Mouse (Mus musculus): ENCODE measurements around the gene Fbxw2.
"Not testable (repeated sequence)": the region's sequence is repeated elsewhere in the genome, so short reads cannot be mapped to it uniquely, and the experiment has no call there.

Fbxw2 gene

DNA sequence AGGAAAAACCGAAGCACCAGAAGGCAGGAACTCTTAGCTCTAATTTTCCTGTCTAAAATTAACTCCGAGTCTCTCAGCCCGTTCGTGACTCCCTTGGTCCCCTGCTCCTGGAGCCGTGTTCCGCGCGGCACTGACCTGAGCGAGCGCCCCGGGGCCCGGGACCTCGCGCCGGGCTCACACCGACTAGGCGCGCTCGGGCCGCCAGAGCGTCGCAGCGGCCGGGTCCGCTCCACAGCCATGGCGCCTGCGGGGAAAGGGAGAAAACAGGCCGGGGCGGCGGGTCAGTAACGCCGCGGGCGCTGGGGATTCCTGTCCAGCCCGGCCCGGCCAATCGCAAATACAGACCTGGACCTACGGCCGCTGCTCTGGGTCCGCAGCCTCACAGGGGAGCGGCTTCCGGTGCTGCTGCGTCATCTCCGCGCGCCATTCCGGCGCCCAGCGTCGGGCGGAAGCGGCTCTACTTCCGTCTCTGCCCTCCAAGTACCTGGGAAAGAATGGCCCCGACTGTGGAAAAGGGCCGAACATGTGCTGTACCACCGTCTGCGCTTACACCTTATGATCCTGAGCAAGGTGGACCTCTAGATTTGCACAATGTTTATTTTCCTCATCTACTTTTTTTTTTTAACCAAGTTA, at the start of gene Fbxw2:
Fbxw2 (minus strand) TSS at position 485 of the 633 bp plus-strand sequence.
- DNase-seq = peak; percentile 88

DNA sequence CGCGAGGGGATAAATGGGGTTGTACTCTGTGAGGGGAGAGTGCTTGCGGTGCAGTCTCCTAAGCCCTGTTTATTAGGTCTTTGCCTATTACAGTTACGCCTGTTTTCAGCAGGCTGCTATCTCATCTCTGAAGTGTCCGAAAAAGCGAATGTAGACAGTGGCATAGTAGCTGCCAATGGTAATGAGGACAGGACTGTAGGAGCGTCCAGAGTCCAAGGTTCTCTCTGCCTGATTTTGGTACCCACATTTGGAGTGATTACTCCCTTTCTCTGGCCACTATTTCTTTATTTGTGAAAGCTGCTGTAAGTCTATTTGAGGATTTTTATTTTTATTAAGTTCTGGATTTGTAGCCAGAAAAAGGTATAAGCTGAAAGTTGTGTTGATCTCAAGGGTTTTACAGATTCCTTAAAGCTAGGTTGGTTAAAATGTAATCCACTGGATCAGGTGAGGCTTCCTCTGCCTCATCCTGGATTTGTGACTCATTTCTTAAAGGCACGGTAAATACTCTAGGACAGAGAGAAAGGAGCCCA, 48.8 kb upstream of the Fbxw2 start, which contains the start of gene Psmd5:
Psmd5 (minus strand) TSS at position 153 of the 530 bp plus-strand sequence.
- DNase-seq = no peak

DNA sequence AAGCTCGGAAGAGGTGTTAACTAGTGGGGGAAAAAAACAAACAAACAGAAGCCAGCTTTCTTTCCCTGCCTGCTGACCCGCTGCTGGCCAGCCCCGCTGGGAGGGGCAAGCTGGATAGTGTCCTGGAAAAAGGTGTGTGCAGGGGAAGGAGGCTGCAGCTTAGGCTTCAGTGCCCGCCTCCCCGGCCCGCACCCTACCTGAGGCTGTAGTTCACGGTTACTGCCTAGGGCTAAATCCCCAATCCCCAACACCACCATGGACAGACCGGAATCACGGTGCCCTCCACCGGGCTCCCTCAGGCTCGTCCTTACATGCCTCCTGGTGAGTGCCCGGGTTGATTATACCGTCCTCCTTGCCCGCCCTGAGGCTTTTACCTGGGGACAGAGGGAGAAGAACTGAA, 48.2 kb upstream of the Fbxw2 start, which contains the start of gene Cutal:
Cutal (plus strand) TSS at position 126 of the 400 bp plus-strand sequence.
- DNase-seq = no peak

DNA sequence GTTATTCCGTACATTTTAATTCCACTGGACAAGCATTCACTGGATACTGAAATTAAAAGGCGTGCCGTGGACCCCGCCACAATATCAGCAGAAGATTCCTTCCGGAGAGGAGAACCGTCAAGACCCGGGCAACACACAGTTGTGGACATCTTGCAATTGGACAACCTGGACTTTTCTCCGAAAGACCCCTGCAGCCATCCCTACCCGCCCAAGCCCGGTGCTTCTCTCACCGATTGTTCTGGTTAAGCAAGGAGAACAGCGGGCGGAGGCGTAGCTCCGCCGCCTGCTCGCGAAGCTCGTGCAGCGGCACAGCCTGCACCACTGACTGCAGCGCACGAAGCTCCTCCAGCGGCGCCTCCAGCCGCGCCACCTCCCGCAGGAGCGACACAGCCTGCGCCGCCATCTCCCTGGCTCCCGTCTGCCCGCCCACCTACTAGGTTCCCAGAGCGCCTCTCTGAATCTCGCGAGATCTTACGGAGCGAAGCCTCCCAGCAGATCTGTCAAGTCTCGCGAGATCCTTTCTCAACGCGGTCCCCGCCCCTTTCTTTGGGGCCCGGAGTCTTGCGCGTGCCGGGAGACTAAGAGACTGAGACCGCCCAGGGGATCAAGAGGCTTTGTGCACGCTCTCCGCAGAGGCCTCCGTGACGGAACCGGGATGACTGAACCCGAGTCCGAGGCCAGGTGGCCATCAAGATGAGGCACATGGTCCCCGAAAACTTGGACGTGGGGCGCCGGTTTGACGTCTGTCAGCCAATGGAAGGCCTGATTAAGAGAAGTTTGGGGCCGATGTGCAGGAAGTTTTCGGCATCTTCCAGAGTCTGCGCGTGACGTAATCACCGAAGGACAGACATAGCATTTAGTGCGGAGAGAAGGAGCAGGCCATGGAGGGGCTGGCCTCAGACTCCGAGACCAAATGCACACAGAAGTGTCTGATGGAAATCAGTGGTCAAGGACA, 44.7 kb upstream of the Fbxw2 start:
- DNase-seq = peak; percentile 95

DNA sequence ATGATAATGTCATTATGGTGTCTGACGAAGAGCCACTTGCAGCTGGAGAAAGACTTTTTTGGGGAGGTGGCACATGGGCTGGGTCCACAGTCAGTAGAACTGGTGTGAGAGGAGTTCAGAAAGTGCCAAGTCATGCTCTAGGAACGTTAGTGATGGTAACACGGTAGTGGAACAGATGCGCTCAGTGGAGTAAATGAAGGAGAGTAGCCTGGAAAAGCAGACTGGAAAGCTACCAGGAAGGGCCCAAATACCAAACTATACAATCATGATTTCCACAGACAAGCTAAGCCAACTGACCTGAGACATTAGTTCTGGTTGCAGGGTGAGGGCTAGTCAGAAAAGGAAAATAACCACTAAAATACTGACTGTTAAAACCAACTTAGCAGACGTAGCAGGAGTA, 43.6 kb upstream of the Fbxw2 start:
- DNase-seq = peak; percentile 17

DNA sequence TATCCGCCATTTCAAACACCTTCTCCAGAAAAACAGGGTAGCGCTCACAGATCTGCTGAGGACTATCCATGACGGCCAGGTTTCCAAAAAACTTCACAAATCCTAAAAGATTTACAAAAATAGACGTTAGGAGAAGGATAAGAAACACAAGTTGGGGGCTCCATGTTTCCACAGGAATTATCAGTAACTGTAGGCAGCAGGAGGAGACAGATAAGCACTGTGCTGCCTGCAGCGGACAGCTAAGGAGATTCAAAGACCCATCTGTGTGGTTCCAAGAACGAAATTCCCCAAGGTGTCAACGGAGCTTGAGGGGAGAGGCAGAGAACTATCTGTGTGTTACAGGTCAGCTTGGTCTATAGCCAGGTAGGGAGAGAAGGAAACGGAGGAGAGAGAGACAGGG, 31.6 kb upstream of the Fbxw2 start:
- no peak for DNase-seq

DNA sequence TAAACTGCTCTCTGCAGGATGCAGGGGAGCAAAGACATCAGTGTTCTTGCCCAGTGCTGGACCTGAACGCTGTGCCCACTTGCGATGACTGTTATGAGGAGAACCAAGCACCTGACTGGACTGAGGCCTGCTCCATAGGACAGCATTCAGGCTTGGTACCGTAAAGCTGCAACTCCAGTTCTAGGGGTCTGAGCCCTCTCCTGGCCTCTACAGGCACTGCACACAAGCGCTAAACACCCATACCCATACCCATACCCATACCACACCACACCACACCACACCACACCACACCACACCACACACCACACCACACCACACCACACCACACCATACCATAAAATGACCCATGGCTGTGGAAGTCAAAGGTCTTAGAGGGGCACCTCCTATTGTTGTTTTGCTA, 29.2 kb upstream of the Fbxw2 start:
- no peak for DNase-seq

DNA sequence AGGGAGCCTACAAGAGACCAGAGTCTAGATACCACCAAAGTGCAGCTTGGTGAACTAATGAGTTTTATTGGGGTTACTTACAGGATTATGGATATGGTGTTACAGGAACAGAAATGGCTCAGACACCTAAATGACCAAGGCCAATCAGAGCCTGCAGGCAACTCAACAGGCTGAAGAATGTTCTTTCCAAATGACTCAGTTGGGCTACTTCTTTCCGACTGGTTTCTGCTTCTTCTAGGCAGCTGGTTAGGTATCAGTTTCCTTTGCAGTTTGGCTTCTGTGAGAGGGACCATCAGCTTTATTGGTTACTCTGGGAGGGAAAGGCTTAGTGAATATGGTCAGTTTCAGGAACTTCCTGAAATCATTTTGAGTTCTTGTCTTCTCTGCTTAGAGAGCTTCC, 21.6 kb upstream of the Fbxw2 start:
- DNase-seq = no peak

DNA sequence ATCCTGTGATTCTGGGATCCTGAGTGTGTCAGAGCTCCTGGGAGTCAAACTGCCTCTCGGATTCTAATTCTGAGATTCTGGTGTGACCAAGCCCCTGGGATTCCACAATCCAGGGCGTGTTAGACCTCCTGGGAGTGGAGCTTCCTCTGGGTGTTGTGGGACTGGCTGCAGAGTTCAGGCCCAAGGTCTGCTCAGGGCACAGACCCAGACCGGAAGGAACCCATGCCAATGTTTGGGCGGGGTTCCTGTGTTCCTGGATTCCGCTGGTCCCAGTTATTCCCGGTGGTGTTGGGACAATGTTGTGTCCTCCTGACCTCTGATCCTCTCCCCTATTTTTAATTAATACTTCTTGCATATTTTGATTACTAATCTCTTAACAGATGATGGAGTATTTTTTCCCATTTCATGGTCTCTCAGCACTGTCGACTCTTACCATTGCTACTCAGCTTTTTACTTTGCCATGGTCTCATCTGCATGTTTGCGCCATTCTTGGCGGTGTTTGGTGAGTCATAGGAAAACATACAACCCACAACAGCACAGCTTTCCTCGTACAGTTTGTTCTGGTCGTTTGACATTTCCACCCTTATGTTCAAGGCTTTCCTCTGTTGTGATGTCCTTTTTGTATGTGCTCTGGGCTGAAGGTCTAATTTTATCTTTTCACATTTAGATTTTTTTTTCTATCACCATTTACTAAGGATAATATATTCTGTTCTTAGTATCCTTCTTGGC, 17.3 kb upstream of the Fbxw2 start:
- no peak for DNase-seq

DNA sequence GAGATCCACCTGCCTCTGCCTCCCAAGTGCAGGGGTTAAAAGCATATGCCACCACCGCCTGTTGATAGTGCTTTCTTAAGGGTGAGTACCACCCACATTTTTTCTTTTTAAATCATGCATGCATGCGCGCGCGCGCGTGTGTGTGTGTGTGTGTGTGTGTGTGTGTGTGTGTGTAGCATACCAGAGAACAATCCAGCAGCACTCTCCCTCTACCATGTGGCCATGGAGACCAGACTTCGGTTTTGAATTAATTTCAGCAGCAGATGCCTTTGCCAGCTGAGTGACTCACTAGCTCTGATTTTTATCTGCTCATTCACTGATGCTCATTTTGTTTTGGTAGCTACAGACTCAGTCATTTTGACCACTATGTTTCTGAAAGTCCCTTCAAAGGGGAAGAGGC, 15.6 kb upstream of the Fbxw2 start:
- no peak for DNase-seq

DNA sequence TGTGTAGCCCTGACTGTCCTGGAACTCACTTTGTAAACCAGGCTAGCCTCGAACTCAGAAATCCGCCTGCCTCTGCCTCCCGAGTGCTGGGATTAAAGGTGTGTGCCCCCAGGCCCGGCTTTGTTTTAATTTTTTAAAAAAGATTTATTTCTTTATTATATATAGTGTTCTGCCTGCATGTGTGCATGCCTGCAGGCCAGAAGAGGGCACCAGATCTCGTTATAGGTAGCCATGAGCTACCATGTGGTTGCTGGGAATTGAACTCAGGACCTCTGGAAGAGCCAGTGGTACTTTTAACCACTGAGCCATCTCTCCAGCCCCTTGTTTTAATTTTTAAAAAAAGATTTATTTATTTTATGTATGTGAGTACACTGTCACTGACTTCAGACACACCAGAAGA, 14.0 kb upstream of the Fbxw2 start:
- not testable (repeated sequence) for DNase-seq

DNA sequence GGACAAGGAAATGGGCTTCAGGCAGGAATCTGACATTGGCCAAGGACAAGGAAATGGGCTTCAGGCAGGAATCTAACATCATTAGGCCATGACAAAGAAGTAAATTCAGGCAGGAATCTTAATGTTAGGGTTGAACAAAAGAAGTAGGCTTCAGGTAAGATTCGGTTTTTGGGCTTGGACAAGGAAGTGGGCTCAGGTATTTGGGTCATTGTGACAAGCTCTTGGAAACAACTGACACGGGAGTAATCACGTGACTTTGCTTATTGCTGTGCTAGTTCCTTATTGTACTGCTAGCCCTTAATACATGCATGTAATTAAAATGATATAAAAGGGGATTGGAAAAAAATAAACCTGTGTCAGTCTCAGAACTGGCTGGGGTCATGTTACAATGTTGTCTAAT, 9.6 kb upstream of the Fbxw2 start:
- DNase-seq = no peak

DNA sequence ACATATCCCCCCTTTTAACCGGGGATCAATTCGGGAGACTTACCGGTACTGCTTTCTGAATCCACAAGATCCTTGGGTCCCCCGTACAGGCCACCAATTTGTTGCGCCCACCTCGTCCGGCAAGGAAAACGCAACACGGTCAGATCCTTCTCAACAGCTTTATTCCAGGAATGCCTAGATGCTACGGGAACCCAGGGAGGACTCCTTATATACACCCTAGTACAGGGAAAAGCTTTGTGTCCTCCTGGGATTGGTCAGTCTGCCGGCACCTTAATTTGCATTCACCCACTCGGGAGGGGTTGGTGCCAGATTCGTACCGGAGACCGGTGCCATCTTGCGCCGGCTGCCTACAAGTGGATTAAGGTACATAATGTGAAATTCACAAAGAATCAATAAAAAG, 7.5 kb upstream of the Fbxw2 start:
- no peak for DNase-seq

DNA sequence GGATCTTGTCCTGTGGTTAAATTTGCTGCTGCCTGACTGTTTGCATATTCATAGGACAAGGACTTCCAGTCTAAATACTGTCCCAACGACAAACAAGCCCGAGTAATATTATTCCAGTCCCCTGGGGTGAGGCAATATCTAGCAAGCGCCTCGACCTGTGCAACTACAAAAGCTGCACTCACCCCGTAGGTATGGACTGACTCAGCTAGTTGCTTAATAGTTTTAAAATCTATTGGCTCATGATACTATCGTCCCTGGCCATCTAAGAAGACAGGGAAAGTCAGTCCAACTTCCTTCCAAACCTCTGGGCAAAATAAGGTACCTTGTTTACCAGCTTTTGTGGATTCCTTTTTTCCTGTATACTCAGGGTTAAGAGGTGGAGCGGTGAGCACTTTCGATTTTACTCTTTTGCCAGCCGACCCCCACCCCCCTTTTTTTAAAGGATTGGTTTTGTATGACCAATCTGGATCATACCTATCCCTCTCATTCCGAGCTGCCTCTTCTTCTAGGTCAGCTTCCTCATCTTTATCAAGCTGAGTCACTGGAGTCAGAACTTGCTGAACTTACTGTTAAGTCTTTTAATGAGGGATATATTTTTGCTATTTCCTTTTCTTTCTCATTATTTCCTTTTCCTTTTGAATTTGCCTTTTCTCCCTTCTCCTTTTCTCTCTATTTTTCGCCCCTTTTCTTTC, 6.8 kb upstream of the Fbxw2 start, which contains the start of gene Gm34653:
Gm34653 (plus strand) TSS at position 242 of the 692 bp plus-strand sequence.
- DNase-seq = not testable (repeated sequence)

DNA sequence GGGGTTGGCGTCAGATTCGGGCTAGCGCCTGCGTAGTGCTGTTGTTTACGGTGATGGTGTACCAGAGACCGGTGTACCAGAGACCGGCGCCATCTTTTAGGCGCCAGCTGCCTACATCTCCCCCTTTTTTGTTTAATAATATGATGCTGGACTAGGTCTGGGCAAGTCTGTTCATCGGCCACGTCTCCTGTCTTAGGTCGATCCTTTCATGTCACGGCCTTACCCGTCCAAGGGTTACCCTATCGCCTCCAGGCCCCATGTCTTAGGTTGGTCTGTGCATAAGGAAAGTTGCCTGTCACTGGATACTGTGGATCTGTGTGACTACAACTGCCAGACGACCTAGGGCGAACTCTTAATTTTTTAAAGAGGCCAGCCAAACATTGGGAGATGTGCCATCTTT, 4.0 kb upstream of the Fbxw2 start:
- DNase-seq = not testable (repeated sequence)

DNA sequence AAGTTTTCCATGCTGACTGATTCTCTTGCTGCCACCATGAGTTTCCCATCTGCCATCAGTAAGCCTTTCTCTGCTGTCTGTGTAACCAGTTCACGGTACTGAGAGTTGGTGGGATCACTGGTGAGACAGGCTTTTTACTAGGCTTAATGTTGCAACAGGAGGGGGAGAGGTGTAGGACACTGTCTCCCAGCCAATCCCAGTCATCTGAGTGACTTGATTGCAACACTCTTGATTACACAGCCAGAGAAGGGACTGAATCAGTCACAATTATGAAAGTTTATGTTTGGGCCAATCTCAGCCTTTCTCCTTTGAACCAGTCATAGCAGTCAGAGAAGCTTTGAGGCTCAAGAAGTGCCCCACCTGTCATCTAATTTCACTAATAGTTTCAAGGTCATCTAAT, 1.9 kb upstream of the Fbxw2 start:
- no peak for DNase-seq

DNA sequence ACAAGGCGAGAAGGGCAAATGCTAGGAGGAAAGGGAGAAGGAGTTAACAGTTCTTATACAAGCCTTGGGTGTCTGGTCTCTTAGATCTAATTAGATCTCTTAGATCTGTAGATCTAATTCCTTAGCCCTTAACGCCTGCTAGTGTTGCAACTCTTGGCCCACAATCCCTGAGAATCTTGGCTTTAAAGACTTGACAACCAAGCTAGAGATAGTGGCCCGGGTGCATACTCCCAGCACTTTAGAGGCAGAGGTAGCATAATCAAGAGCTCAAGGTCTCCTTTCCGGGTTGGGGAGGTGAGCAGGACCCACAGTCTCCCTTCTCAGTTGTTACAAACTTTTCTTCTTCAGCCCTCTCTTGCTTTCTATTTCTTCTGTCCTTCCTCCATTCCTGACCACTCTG, 1.5 kb upstream of the Fbxw2 start:
- DNase-seq = no peak

DNA sequence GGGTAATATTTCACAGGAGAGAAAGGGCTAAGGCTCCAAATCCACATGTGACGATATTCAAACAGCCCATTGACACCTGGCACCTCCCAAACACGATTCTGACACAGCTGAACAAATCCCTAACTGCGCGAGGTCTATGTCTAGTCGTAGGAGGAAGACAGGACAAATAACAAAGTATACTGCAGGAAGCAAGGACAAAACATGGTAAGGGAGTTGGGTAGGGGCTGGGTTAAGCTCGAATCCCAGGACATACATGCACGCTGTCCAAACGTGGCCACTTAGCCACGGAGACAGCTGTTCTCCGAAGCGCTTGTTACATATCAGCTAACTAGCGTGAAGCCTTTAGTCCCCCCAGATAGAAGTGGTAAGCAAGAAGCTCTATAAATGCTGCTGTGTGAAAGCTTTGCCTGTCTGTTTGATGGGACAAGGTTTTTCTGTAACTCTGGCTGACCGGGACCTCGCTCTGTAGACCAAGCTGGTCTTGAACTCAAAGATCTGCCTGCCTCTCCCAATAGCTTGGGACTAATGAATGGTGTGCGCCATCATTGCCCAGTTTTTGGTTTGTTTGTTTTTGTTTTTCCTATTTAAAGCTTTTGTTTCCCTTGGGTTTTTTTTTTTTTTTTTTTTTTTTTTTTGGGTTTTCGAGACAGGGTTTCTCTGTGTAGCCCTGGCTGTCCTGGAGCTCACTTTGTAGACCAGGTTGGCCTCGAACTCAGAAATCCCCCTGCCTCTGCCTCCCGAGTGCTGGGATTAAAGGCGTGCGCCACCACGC, 535 bp upstream of the Fbxw2 start:
- no peak for DNase-seq

DNA sequence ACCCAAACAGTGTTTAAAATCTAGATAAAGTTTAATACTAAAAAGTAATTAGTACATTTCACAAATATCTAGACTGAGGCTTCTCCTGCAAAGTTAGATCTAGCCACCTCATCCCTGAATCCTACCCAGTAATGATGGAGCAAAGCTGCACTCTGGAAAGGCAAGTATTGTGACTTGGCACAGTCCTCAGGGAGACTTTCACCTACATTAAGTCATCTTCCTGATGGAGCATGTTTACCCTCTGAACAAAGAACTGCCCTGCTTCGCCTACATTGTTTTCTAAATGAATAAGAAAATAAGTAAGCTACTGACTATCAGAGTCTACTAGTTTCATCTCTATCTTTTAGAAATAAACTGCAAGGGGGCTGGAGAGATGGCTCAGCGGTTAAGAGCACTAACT, 7.6 kb downstream of the Fbxw2 start:
- no peak for DNase-seq

DNA sequence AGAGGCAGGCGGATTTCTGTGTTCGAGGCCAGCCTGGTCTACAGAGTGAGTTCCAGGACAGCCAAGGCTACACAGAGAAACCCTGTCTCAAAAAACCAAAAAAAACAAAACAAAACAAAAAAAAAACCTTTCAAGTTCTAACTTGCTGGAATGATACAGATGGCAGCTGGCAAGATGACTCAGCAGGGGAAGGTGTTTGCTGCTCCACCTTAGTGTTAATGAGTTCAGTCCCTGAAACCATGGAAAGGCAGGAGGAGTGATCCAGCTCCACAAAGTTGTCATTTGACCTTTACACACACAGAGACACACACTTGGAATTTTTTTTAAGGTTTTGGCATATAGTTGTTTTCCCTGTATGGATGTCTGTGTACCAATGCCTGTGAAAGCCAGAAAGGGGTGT, 10.2 kb downstream of the Fbxw2 start:
- DNase-seq = not testable (repeated sequence)

DNA sequence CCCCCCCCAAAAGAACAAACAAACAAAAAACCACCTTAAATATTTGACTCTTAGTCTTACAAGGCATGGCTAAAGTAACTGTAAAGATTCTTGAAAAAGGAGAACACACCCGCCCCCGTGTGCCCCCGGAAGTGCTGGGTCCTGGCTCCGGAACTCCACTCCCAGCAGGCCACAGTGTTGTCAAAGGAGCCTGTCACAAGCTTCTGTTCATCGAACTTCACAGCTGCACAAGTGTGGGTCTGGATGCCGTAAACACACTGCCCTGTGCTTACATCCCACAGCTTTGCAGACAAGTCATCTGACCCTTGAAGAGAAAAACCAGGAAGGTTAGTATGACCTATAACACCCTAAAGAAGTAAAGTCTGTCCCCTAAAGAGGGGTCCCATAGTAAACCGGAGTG, 13.4 kb downstream of the Fbxw2 start:
- DNase-seq = no peak

DNA sequence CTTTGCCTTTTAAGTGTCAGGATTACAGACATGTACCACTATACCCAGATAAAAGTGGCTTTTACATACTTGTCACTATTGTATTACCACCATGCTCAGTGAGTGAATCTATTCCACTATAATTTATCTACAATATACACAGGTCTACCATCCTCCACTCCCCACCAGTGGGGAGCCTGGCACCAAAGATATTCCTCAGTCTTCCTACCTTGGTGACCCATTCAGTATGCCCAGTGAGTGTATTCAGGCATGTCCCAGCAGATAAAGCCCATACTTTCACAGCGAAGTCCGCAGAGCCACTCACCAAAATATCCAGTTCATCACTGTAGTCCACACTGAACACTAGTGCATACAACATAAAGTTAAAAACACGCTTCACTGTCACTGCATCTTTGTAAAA, 15.3 kb downstream of the Fbxw2 start:
- DNase-seq = no peak
